Comparison of ENCODE assay signal across 13 mouse cellular contexts in the genomic region with DNA sequence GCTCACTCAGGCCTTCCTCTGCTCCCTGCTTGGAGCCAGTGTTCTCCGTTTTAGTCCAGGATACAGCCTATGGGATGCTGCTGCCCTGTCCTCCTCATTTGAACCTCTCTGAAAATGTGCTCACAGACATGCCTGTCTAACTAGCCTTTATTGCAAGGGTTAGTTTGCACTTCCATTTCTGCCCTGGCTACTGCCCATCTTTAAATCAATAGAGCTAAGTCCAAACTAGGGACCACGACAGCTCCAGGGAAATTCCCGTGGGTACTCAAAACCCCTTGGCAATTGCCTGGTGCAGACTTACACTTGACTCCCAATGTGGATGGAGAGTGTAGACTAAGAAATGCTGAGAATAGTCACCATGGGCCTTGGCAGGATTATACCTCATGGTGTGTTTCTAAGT.
"Had no signal": no experiment of that assay in that cellular context is flagged by ENCODE, and none has a peak within 500 bp of the region (broad histone marks: within the 10 kb centered on the region; RNA-seq: fewer than 3 reads in every experiment).

No protein-coding gene starts in this region.

- H3K27ac ChIP-seq: liver, embryonic 14.5 days; midbrain, embryonic 10.5 days; midbrain, embryonic 13.5 days; neural tube, embryonic 13.5 days; stomach, embryonic 15.5 days had no signal

- H3K9ac ChIP-seq: liver, embryonic 14.5 days; midbrain, embryonic 13.5 days; neural tube, embryonic 13.5 days; stomach, embryonic 15.5 days had no signal

- H3K4me2 ChIP-seq: liver, embryonic 11.5 days; midbrain, embryonic 13.5 days; neural tube, embryonic 13.5 days; stomach, embryonic 15.5 days had no signal

- H3K27me3 ChIP-seq: megakaryocyte, embryonic 14.5 days; midbrain, embryonic 13.5 days; neural tube, embryonic 13.5 days; stomach, embryonic 15.5 days had no signal

- DNase-seq: kidney, adult 18-20 months; right cerebral cortex, postnatal 25 days; spleen, adult 18-20 months; thymus, postnatal 25 days had no signal

- H3K4me1 ChIP-seq: megakaryocyte, embryonic 14.5 days; midbrain, embryonic 10.5 days; stomach, embryonic 15.5 days had no signal

- ATAC-seq: midbrain, embryonic 13.5 days; midbrain, embryonic 16.5 days had no signal

- H3K9me3 ChIP-seq: midbrain, embryonic 10.5 days; midbrain, embryonic 13.5 days; neural tube, embryonic 13.5 days; stomach, embryonic 15.5 days had no signal

- H3K36me3 ChIP-seq: midbrain, embryonic 10.5 days; midbrain, embryonic 13.5 days; neural tube, embryonic 13.5 days; stomach, embryonic 15.5 days had no signal

- H3K4me3 ChIP-seq: megakaryocyte, embryonic 14.5 days; midbrain, embryonic 10.5 days; midbrain, embryonic 13.5 days; myocyte; neural tube, embryonic 13.5 days; stomach, embryonic 15.5 days had no signal
